Mouse (Mus musculus): ENCODE measurements at regions not wholly inside any gene's neighbourhood (a gene's known extent, or its start where the extent isn't known, plus 50 kb on each side); places are given as distances from the start of the nearest gene placed in this dataset.

- H3K4me2 ChIP-seq (ENCODE audit: insufficient read depth, low read depth, poor library complexity, severe bottlenecking), result no peak overlapping the region
- H3K27me3 ChIP-seq (replicated peaks), result peaks cover 86% of the 10 kb centered on the region
- in situ Hi-C loops (cut with MboI; ENCODE audit: low pct_ligation_motif_present, low pct_unique_long_range_greater_than_20kb, low sequenced_read_pairs), result no loop called here
- H3K4me1 ChIP-seq (ENCODE audit: control insufficient read depth in 1 of 2, insufficient read depth in 2 of 2), result no peaks in the 10 kb centered on the region
- H3K9ac ChIP-seq (ENCODE audit: insufficient read depth, low read depth), result no peak overlapping the region
- no peak overlapping the region for H3K4me3 ChIP-seq (replicated peaks in 1 of 3; ENCODE audit: low read depth in 2 of 3, low read length in 2 of 3, poor library complexity in 1 of 3)
- H3K79me2 ChIP-seq (replicated peaks; ENCODE audit: control insufficient read depth, extremely low read depth, insufficient read depth, poor library complexity, severe bottlenecking), result no peaks in the 10 kb centered on the region
- no peaks in the 10 kb centered on the region for H3K36me3 ChIP-seq (replicated peaks in 1 of 2; ENCODE audit: control insufficient read depth in 1 of 2, insufficient read depth in 1 of 2, low read length in 1 of 2)
- no peak for TF ChIP-seq NRF1 (IDR thresholded peaks at IDR 0.05; ENCODE audit: low read depth, low read length)
- no peak for TF ChIP-seq ZKSCAN1 (IDR thresholded peaks at IDR 0.05; ENCODE audit: borderline replicate concordance, low read depth, low read length)
- no peak for TF ChIP-seq CHD1 (IDR thresholded peaks at IDR 0.05; ENCODE audit: low read depth, low read length)
- TF ChIP-seq CTCF (conservative IDR thresholded peaks at IDR 0.05 in 1 of 2, IDR thresholded peaks at IDR 0.05 in 1 of 2; ENCODE audit: low read depth in 2 of 2, low read length in 2 of 2), result no peak
- TF ChIP-seq PAX5 (IDR thresholded peaks at IDR 0.05; ENCODE audit: low read length), result no peak
- dilution Hi-C loops (cut with MboI; ENCODE audit: extremely low pct_ligation_motif_present, extremely low pct_unique_long_range_greater_than_20kb, low sequenced_read_pairs), result no loop called here
- DNase-seq (ENCODE audit: extremely low read depth), result no peak
- peaks cover 5% of the 10 kb centered on the region for H3K9me3 ChIP-seq (replicated peaks; ENCODE audit: low read length)
- no peak overlapping the region for H3K27ac ChIP-seq (ENCODE audit: insufficient read depth, low read depth)
These were observed 139.1 kb downstream of the Vegfa start for GRCm38 (mm10) chr17:45893094-45893493.

GRCm38 (mm10) chr17:45889451-45889850 lies 142.7 kb downstream of the Vegfa start:
- Histone ChIP-seq H3K36me3 (replicated peaks in 1 of 2; ENCODE audit: control insufficient read depth in 1 of 2, insufficient read depth in 1 of 2, low read length in 1 of 2) (no peaks in the 10 kb centered on the region), H3K27me3 (replicated peaks) (peaks cover 88% of the 10 kb centered on the region), H3K4me2 (ENCODE audit: insufficient read depth, low read depth, poor library complexity, severe bottlenecking) (no peak overlapping the region), H3K9me3 (replicated peaks; ENCODE audit: low read length) (peaks cover 3% of the 10 kb centered on the region), H3K4me1 (ENCODE audit: control insufficient read depth in 1 of 2, insufficient read depth in 2 of 2) (no peaks in the 10 kb centered on the region), H3K79me2 (replicated peaks; ENCODE audit: control insufficient read depth, extremely low read depth, insufficient read depth, poor library complexity, severe bottlenecking) (no peaks in the 10 kb centered on the region), H3K27ac (ENCODE audit: insufficient read depth, low read depth) (no peak overlapping the region), H3K4me3 (replicated peaks in 1 of 3; ENCODE audit: low read depth in 2 of 3, low read length in 2 of 3, poor library complexity in 1 of 3) (no peak overlapping the region), H3K9ac (ENCODE audit: insufficient read depth, low read depth) (no peak overlapping the region)
- dilution Hi-C loops (cut with MboI; ENCODE audit: extremely low pct_ligation_motif_present, extremely low pct_unique_long_range_greater_than_20kb, low sequenced_read_pairs) (no loop called here), in situ Hi-C loops (cut with MboI; ENCODE audit: low pct_ligation_motif_present, low pct_unique_long_range_greater_than_20kb, low sequenced_read_pairs) (no loop called here)
- TF ChIP-seq NELFE (IDR thresholded peaks at IDR 0.05; ENCODE audit: low read depth, low read length) (no peak), MEF2A (IDR thresholded peaks at IDR 0.05; ENCODE audit: borderline replicate concordance, low read depth, low read length) (no peak), PAX5 (IDR thresholded peaks at IDR 0.05; ENCODE audit: low read length) (no peak), MAX (IDR thresholded peaks at IDR 0.05; ENCODE audit: low read length) (no peak), TBP (conservative IDR thresholded peaks at IDR 0.05; ENCODE audit: low read depth, low read length) (no peak), ZMIZ1 (IDR thresholded peaks at IDR 0.05; ENCODE audit: low read depth, low read length) (no peak)
- DNase-seq (ENCODE audit: extremely low read depth), result no peak

GRCm38 (mm10) chr17:45889051-45889450 lies 143.1 kb downstream of the Vegfa start:
- no peak for TF ChIP-seq TCF12 (IDR thresholded peaks at IDR 0.05; ENCODE audit: low read depth, low read length)
- no peak for TF ChIP-seq PAX5 (IDR thresholded peaks at IDR 0.05; ENCODE audit: low read length)
- no peak for TF ChIP-seq USF1 (IDR thresholded peaks at IDR 0.05; ENCODE audit: low read depth, low read length)
- no peak for TF ChIP-seq JUND (conservative IDR thresholded peaks at IDR 0.05; ENCODE audit: low read depth, low read length)
- TF ChIP-seq USF2 (conservative IDR thresholded peaks at IDR 0.05; ENCODE audit: low read depth, low read length), result no peak
- TF ChIP-seq ZKSCAN1 (IDR thresholded peaks at IDR 0.05; ENCODE audit: borderline replicate concordance, low read depth, low read length), result no peak
- no peak for TF ChIP-seq TBP (conservative IDR thresholded peaks at IDR 0.05; ENCODE audit: low read depth, low read length)
- no peak for TF ChIP-seq KAT2A (IDR thresholded peaks at IDR 0.05; ENCODE audit: insufficient replicate concordance, low read length)
- no peak for TF ChIP-seq CHD2 (IDR thresholded peaks at IDR 0.05; ENCODE audit: low read length)
- no peak for TF ChIP-seq GABPA (IDR thresholded peaks at IDR 0.05; ENCODE audit: insufficient replicate concordance, low read depth, low read length)
- TF ChIP-seq UBTF (IDR thresholded peaks at IDR 0.05; ENCODE audit: low read depth, low read length), result no peak
- TF ChIP-seq MEF2A (IDR thresholded peaks at IDR 0.05; ENCODE audit: borderline replicate concordance, low read depth, low read length), result no peak
- no peak for TF ChIP-seq MAFK (IDR thresholded peaks at IDR 0.05; ENCODE audit: insufficient replicate concordance, low read length)
- TF ChIP-seq MAX (IDR thresholded peaks at IDR 0.05; ENCODE audit: low read length), result no peak
- Histone ChIP-seq H3K9me3 (replicated peaks; ENCODE audit: low read length) (peaks cover 3% of the 10 kb centered on the region), H3K36me3 (replicated peaks in 1 of 2; ENCODE audit: control insufficient read depth in 1 of 2, insufficient read depth in 1 of 2, low read length in 1 of 2) (no peaks in the 10 kb centered on the region), H3K27me3 (replicated peaks) (peaks cover 86% of the 10 kb centered on the region), H3K79me2 (replicated peaks; ENCODE audit: control insufficient read depth, extremely low read depth, insufficient read depth, poor library complexity, severe bottlenecking) (no peaks in the 10 kb centered on the region), H3K4me1 (ENCODE audit: control insufficient read depth in 1 of 2, insufficient read depth in 2 of 2) (no peaks in the 10 kb centered on the region), H3K9ac (ENCODE audit: insufficient read depth, low read depth) (no peak overlapping the region), H3K27ac (ENCODE audit: insufficient read depth, low read depth) (no peak overlapping the region), H3K4me2 (ENCODE audit: insufficient read depth, low read depth, poor library complexity, severe bottlenecking) (no peak overlapping the region), H3K4me3 (replicated peaks in 1 of 3; ENCODE audit: low read depth in 2 of 3, low read length in 2 of 3, poor library complexity in 1 of 3) (no peak overlapping the region)
- in situ Hi-C loops (cut with MboI; ENCODE audit: low pct_ligation_motif_present, low pct_unique_long_range_greater_than_20kb, low sequenced_read_pairs), result no loop called here
- DNase-seq (ENCODE audit: extremely low read depth), result no peak
- dilution Hi-C loops (cut with MboI; ENCODE audit: extremely low pct_ligation_motif_present, extremely low pct_unique_long_range_greater_than_20kb, low sequenced_read_pairs), result no loop called here

Measured in CH12.LX (cell line).